Mouse (Mus musculus): ENCODE data around the gene Aktip. TPM values are rescaled to one million over a fixed set of nuclear protein-coding genes. Genes with fewer than 3 reads are reported as not detected.

The Aktip gene
- total RNA-seq, 1 experiment from 2014 or later = 28.4 TPM

- ATAC-seq (ENCODE audit: extremely low read depth, insufficient number of reproducible peaks, low FRiP score, poor library complexity, severe bottlenecking) = no peak
These were observed 64.2 kb downstream of the Aktip start for GRCm38 (mm10) chr8:91135308-91136181.

- no peak for ATAC-seq (ENCODE audit: extremely low read depth, insufficient number of reproducible peaks, low FRiP score, poor library complexity, severe bottlenecking)
These were observed 65.1 kb downstream of the Aktip start for GRCm38 (mm10) chr8:91134659-91135058.

- peak; percentile 96 for ATAC-seq (ENCODE audit: extremely low read depth, insufficient number of reproducible peaks, low FRiP score, poor library complexity, severe bottlenecking)
These were observed 65.7 kb downstream of the Aktip start for GRCm38 (mm10) chr8:91134070-91134475.

GRCm38 (mm10) chr8:91133441-91134069 lies 66.2 kb downstream of the Aktip start:
- ATAC-seq (ENCODE audit: extremely low read depth, insufficient number of reproducible peaks, low FRiP score, poor library complexity, severe bottlenecking) = no peak; the same call in 1 of the 2 replicates

- ATAC-seq (ENCODE audit: extremely low read depth, insufficient number of reproducible peaks, low FRiP score, poor library complexity, severe bottlenecking) = no peak
These were observed 67.0 kb downstream of the Aktip start for GRCm38 (mm10) chr8:91132731-91133130.

- ATAC-seq (ENCODE audit: extremely low read depth, insufficient number of reproducible peaks, low FRiP score, poor library complexity, severe bottlenecking) = no peak
These were observed 73.0 kb downstream of the Aktip start for GRCm38 (mm10) chr8:91126786-91127185.

- no peak for ATAC-seq (ENCODE audit: extremely low read depth, insufficient number of reproducible peaks, low FRiP score, poor library complexity, severe bottlenecking)
These were observed 75.5 kb downstream of the Aktip start for GRCm38 (mm10) chr8:91124315-91124714.

GRCm38 (mm10) chr8:91118131-91118530 lies 81.6 kb downstream of the Aktip start:
- no peak for ATAC-seq (ENCODE audit: extremely low read depth, insufficient number of reproducible peaks, low FRiP score, poor library complexity, severe bottlenecking)

GRCm38 (mm10) chr8:91117537-91117936 lies 82.2 kb downstream of the Aktip start:
- no peak for ATAC-seq (ENCODE audit: extremely low read depth, insufficient number of reproducible peaks, low FRiP score, poor library complexity, severe bottlenecking)

- no peak for ATAC-seq (ENCODE audit: extremely low read depth, insufficient number of reproducible peaks, low FRiP score, poor library complexity, severe bottlenecking)
These were observed 84.9 kb downstream of the Aktip start for GRCm38 (mm10) chr8:91114910-91115309.

- ATAC-seq (ENCODE audit: extremely low read depth, insufficient number of reproducible peaks, low FRiP score, poor library complexity, severe bottlenecking) = no peak
These were observed 85.3 kb downstream of the Aktip start for GRCm38 (mm10) chr8:91114428-91114827.

- ATAC-seq (ENCODE audit: extremely low read depth, insufficient number of reproducible peaks, low FRiP score, poor library complexity, severe bottlenecking) = no peak
These were observed 87.8 kb downstream of the Aktip start for GRCm38 (mm10) chr8:91111868-91112477.

GRCm38 (mm10) chr8:91106271-91106670 lies 93.5 kb downstream of the Aktip start:
- ATAC-seq (ENCODE audit: extremely low read depth, insufficient number of reproducible peaks, low FRiP score, poor library complexity, severe bottlenecking) = no peak

- ATAC-seq (ENCODE audit: extremely low read depth, insufficient number of reproducible peaks, low FRiP score, poor library complexity, severe bottlenecking) = no peak
These were observed 101.7 kb downstream of the Aktip start for GRCm38 (mm10) chr8:91098106-91098505.

- ATAC-seq (ENCODE audit: extremely low read depth, insufficient number of reproducible peaks, low FRiP score, poor library complexity, severe bottlenecking) = no peak
These were observed 105.6 kb downstream of the Aktip start for GRCm38 (mm10) chr8:91094135-91094534.

GRCm38 (mm10) chr8:91089601-91090000 lies 110.2 kb downstream of the Aktip start:
- no peak for ATAC-seq (ENCODE audit: extremely low read depth, insufficient number of reproducible peaks, low FRiP score, poor library complexity, severe bottlenecking)

- ATAC-seq (ENCODE audit: extremely low read depth, insufficient number of reproducible peaks, low FRiP score, poor library complexity, severe bottlenecking) = no peak
These were observed 111.3 kb downstream of the Aktip start for GRCm38 (mm10) chr8:91088452-91088851.

- ATAC-seq (ENCODE audit: extremely low read depth, insufficient number of reproducible peaks, low FRiP score, poor library complexity, severe bottlenecking) = peak; percentile 28; the same call in 1 of the 2 replicates
These were observed 117.3 kb downstream of the Aktip start for GRCm38 (mm10) chr8:91082428-91082827.

- ATAC-seq (ENCODE audit: extremely low read depth, insufficient number of reproducible peaks, low FRiP score, poor library complexity, severe bottlenecking) = peak; percentile 69
These were observed 117.9 kb downstream of the Aktip start for GRCm38 (mm10) chr8:91081911-91082310.

- no peak for ATAC-seq (ENCODE audit: extremely low read depth, insufficient number of reproducible peaks, low FRiP score, poor library complexity, severe bottlenecking)
These were observed 120.1 kb downstream of the Aktip start for GRCm38 (mm10) chr8:91079678-91080077.

Data from neutrophil, adult 5-6 weeks (primary cell).